Mouse (Mus musculus): Measurements from ENCODE around the gene Klk7.
A peak's percentile ranks its signal among the peaks of the same experiment; 100 is the strongest.

Klk7 gene

GRCm38 (mm10) chr7:43810994-43811393, at the start of gene Klk7:
Gene Klk7, plus strand, starts transcription at chr7:43811294.
- no peak for DNase-seq

GRCm38 (mm10) chr7:43766484-43766883, 44.6 kb upstream of the Klk7 start:
- no peak for DNase-seq

GRCm38 (mm10) chr7:43768597-43768996, 42.5 kb upstream of the Klk7 start, which contains the start of gene Klk12:
Gene Klk12, plus strand, starts transcription at chr7:43768897.
- DNase-seq = no peak

GRCm38 (mm10) chr7:43769636-43770035, 41.5 kb upstream of the Klk7 start:
- no peak for DNase-seq

GRCm38 (mm10) chr7:43770701-43771100, 40.4 kb upstream of the Klk7 start:
- no peak for DNase-seq

GRCm38 (mm10) chr7:43771916-43772315, 39.2 kb upstream of the Klk7 start:
- DNase-seq = no peak

GRCm38 (mm10) chr7:43772901-43773300, 38.2 kb upstream of the Klk7 start:
- DNase-seq = no peak

GRCm38 (mm10) chr7:43774364-43774763, 36.7 kb upstream of the Klk7 start, which contains the start of gene Klk11:
Gene Klk11, plus strand, starts transcription at chr7:43774604.
- DNase-seq = no peak

GRCm38 (mm10) chr7:43774802-43775201, 36.3 kb upstream of the Klk7 start:
- DNase-seq = no peak

- DNase-seq = no peak
Observed at GRCm38 (mm10) chr7:43775311-43776057, 35.6 kb upstream of the Klk7 start.

GRCm38 (mm10) chr7:43776506-43776905, 34.6 kb upstream of the Klk7 start:
- DNase-seq = no peak

- no peak for DNase-seq
Observed at GRCm38 (mm10) chr7:43777423-43777822, 33.7 kb upstream of the Klk7 start.

GRCm38 (mm10) chr7:43778176-43778970, 32.7 kb upstream of the Klk7 start:
- no peak for DNase-seq

- DNase-seq = no peak
Observed at GRCm38 (mm10) chr7:43780241-43780640, 30.9 kb upstream of the Klk7 start.

- no peak for DNase-seq
Observed at GRCm38 (mm10) chr7:43780746-43781145, 30.3 kb upstream of the Klk7 start, which contains the start of gene Klk10. Gene Klk10, plus strand, starts transcription at chr7:43781035.

GRCm38 (mm10) chr7:43781541-43781940, 29.6 kb upstream of the Klk7 start:
- no peak for DNase-seq

- peak; percentile 40 for DNase-seq
Observed at GRCm38 (mm10) chr7:43782275-43783265, 28.5 kb upstream of the Klk7 start.

GRCm38 (mm10) chr7:43785286-43785685, 25.8 kb upstream of the Klk7 start:
- no peak for DNase-seq

GRCm38 (mm10) chr7:43788096-43788495, 23.0 kb upstream of the Klk7 start:
- DNase-seq = no peak

GRCm38 (mm10) chr7:43789295-43789694, 21.8 kb upstream of the Klk7 start:
- no peak for DNase-seq

GRCm38 (mm10) chr7:43791591-43791990, 19.5 kb upstream of the Klk7 start, which contains the start of gene Klk9:
Gene Klk9, plus strand, starts transcription at chr7:43791891.
- DNase-seq = no peak

GRCm38 (mm10) chr7:43796355-43796754, 14.7 kb upstream of the Klk7 start:
- DNase-seq = no peak
